Mouse (Mus musculus): ENCODE results near the gene Ceacam19.

- TF ChIP-seq GATA1 (IDR thresholded peaks at IDR 0.05; ENCODE audit: borderline replicate concordance, low read length) = no peak
- no peak for TF ChIP-seq CTCF (IDR thresholded peaks at IDR 0.05; ENCODE audit: low read depth, low read length)
- no peak for TF ChIP-seq TAL1 (conservative IDR thresholded peaks at IDR 0.05; ENCODE audit: low read depth, low read length)
- TF ChIP-seq GATA2 (IDR thresholded peaks at IDR 0.05; ENCODE audit: borderline replicate concordance, low read depth, low read length) = no peak
- TF ChIP-seq POLR2AphosphoS5 (IDR thresholded peaks at IDR 0.05; ENCODE audit: insufficient replicate concordance, low read depth, low read length) = no peak
Observed at GRCm38 (mm10) chr7:19867751-19868399, 19.9 kb downstream of the Ceacam19 start.
